Mouse (Mus musculus) left cerebral cortex, adult 11 months (tissue): ENCODE data around the gene Txndc11.
"Not testable (repeated sequence)": the region's sequence is repeated elsewhere in the genome, so short reads cannot be mapped to it uniquely, and the experiment has no call there.

Source experiments
- DNase-seq: peaks from one replicate; pipeline ENCODE4 v3.0.0; 2022; ENCODE audit warnings: low spot score

Txndc11 gene

DNA sequence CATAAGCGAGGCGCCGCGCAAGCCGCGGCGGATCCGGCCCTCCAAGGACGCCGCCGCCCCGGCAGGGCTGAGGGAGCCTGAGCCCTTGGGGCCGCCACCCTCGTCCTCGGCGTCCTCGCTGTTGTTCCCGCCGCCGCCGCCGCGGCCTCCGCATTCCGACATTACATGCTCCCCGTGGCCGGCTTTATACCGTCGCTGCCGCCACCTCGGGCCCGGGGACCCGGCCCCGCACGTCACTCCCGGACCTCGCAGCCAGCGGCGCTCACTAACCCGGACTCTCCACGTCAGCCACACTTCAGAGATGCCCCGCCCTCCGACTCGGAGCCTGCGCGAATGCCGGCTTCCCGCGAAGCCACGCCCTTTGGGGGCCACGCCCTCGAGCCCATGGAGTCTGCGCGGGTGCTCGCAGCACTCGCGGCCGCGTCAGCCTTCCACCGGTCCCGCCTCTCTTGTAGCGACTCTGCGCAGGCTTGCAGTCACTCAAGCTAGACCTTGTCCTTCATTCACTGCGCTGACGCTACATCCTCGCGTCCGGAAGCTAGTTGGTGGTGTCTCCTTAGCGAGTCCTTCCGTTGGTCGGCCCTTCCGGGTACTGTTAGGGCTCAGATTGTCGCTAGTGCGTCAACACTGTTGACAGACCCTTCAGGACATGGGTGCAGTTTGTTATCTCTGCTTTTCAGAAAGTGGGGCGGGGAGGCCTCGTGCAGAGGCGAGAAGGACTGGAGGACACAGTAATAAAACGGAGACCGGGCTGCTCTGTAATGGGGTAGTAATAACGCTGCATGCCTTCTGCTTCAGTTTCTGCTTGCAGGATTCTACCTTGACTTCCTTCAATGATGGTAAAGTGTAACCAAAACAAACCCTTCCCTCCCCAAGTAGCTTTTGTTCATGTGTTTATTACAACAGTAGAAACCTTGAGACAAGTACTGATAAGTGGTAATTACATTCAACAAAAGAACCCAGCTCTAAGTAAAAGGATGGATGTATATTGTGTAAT lies at the start of gene Txndc11:
Gene Txndc11, minus strand, starts transcription at position 303 of the 997 bp plus-strand sequence.
- DNase-seq, result peak; percentile 99

DNA sequence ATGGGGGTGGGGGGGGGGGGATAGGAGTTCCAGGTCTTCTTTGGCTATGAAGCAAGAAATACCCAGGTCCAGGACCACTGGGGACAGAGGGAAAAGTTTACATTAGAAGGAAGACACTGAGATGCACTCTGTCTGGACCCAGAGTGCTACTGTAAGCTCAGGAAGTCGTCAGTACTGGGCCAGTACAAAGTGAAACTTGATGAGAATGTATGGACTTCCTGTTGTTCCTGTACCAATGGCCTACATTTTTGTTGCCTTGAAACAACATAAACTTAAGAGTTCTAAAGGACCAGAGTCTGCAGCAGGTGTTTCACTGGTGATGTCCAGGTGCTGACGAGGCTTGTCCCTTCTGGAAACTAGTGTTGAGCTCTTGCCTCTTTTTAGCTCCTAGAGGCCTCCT lies 43.0 kb upstream of the Txndc11 start:
- DNase-seq, result no peak

DNA sequence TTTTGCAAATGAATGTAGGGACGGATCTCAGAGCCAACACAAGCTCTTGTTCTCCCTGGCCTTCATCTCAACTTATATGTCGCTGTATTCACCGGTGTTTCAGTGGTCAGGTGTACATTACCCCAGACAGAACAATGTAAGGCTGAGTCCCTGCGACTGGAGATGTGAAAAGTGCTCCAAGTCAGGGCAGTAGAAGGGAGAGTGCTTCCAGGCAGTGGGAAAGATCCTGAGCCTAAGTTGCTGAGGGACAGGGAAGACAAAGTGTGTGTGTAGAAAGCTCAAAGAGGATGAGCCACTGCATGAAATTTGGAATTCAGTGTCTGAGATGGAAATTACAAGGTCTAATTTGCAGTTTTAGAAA lies 42.4 kb upstream of the Txndc11 start:
- DNase-seq, result no peak

DNA sequence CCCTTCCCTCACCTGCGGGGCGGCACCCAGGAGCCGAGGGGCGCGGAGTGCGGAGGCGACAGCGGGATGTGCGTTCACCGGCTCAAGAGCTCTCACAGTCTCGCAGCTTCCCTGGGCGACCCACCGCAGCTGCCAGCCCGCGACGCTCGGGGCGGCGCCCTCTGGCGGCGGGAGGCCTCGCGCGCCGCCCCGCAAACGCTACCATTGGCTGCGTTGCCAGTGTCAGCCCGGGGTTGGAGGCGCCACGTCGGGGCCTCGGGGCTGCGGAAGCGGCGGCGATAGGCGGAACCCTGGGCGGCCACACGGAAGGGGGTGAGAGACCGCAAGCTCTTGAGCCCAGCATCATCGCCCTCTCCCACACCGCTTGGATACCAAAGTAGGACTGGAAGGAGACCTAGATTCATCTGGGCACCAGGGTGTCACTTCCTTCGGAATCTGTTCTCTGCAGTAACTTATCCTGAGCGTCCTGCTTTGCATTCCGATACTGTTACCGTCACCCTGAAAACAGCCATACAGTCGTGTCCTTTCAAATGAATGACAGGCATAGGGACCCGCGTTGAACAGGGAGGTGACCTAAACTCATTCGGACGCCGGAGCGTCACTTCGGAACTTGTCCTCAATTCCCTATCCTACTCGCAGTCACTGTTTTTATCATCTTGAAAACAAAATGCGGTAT lies 41.9 kb upstream of the Txndc11 start, which contains the start of gene Zc3h7a:
Gene Zc3h7a, minus strand, starts transcription at position 186 of the 676 bp plus-strand sequence.
- peak; percentile 84 for DNase-seq

DNA sequence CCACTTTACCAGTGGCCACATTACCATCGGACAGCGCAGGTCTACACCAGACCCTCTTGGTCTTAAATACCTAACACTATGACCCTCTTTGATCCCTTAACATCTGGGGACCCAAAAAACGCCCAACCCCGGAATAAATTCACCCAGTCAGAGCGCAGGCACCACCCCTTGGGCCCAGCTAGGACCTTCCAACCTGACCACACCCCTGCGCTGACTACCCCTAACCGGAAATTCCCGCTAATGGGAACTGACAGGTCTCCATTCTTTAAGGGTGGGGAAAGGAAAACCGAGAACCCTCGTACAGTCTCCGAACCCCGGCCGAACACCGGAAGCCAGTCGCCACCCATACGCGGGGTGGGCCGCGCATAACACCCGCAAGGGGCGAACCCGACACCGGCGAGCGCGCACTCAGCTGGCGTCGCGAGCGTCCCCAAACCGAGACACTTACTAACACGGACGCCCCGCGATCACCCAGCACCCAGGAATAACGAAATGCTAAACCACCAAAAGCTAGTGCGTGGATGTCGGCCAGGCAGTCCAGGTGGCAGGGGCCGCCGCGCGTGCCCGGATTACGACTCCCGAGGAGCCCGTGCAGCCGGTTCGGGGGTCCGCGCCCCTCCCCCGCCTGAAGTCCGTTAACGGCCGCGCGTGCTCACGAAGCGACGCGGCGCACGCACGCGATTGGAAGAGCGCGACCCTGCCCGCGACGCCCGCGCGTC lies 41.2 kb upstream of the Txndc11 start:
- DNase-seq, result no peak

DNA sequence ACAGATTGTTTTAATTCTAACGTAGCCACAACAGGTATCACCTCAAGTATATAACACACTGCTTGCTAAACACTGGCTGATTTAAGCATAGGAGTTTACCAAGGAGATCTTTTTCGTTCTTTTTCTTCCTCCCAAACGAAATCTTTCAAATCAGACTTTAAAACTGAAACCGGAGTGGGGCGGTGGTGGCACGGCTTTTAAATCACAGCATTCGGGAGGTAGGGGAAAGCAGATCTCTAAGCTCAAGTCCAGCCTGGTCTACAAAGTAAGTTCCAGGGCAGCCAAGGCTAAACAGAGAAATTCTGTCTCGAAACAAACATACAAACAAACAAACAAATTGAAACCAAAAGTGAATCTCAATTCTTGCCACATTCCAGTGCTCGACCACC lies 40.6 kb upstream of the Txndc11 start:
- DNase-seq, result no peak

DNA sequence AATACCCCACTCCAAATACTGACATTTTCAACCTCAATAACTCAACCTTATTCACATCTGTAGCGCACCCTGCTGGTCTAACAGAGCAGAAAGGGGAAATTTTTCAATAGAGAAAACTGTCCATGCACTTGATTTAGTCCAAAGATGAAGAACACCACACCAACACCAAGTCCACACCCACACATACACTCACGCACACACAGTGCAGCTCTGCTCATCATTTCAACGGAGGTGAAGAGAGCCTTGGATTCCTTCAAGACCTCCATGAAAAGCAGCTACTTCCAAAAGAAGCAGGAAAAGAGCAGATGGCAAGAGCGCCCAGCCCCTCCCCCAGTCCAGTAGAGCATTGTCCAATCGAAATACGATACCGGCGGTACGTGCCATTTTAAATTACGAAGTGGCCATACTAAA lies 40.2 kb upstream of the Txndc11 start:
- DNase-seq, result peak; percentile 31

DNA sequence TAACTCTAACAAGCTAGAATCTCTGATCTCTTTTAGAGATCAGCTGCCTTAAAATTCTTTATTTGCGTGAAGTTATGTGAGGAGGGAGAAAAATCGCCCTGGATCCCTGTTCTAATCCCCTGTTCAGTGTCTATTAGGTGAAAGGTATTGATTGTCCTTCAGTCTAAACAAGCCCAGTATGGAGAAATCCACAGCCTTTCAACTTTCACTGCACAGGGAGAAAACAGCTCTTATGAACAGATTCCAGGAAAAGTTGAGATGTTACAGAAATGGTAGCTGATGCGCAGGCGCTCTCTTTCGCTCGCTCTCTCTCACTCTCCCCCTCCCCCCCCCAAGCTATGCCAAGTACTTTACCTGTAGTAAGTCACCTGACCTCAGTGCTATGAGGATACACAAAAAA lies 37.2 kb upstream of the Txndc11 start:
- no peak for DNase-seq

DNA sequence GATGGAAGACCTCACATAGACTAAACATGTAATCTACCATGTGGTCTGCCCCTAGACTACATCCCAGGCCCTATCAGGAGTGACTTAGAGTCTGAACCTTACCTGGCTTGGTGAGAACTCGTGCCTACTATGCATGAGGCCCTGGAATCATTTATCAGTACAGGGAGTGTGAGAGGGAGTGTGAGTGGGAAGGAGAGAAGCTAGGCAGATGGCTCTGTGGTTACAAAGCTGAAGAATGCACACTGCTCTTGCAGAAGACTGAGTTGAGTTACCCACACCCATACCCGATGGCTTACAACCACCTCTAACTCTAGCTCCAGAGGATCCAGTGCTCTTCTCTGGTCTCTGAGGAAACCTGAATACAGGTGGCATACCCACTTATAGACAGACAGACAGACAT lies 32.0 kb upstream of the Txndc11 start:
- no peak for DNase-seq

DNA sequence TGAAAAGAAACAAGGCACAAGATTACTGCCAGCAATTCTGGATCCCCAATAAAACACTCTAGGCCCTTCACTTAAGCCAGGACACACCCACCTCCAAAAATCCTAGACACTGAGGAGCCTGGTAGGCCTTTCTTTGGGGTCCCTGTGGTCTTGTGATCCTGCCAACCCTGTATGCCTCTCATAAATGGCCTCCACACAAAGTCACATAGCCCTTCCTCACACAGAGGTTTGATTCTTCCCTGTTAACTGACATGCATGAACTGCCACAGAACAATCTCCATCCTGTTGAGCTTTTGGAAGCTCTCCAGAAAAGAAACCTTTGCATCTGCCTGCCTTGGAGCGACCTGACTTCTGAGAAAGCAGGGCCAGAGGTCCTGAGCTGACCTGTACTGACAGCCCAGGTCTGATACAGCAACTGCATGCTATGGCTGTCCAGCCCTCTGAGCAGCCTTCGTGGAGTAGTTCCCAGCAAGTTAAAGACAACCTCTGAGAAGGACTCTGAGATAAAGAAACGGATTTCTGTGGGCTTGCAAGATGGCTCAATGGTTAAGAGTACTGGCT lies 30.3 kb upstream of the Txndc11 start:
- no peak for DNase-seq

DNA sequence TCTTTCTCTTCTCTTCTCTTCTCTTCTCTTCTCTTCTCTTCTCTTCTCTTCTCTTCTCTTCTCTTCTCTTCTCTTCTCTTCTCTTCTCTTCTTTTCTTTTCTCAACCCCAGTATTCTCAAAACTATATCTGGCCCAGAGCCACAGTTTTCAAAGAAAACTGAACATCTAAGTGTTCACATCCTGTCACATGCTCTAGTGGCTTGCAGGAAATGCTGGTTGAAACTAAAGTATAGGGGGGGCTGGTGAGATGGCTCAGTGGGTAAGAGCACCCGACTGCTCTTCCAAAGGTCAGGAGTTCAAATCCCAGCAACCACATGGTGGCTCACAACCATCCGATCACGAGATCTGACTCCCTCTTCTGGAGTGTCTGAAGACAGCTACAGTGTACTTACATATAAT lies 23.3 kb upstream of the Txndc11 start:
- DNase-seq, result not testable (repeated sequence)

DNA sequence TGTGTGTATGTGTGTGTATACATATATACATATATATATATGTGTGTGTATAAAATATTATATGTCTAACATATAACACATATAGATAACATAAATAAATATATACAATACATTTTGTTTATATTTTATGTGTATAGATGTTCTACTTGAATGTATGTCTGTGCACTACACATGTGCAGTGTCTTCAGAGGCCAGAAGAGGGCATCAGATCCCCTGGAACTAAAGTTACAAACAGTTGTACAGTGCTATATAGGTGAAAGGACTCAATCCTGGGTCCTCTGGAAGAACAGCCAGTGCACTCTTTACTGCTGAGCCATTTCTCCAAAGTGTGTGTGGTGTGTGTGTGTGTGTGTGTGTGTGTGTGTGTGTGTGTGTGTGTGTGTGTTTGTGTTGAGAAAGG lies 20.1 kb upstream of the Txndc11 start:
- no peak for DNase-seq

DNA sequence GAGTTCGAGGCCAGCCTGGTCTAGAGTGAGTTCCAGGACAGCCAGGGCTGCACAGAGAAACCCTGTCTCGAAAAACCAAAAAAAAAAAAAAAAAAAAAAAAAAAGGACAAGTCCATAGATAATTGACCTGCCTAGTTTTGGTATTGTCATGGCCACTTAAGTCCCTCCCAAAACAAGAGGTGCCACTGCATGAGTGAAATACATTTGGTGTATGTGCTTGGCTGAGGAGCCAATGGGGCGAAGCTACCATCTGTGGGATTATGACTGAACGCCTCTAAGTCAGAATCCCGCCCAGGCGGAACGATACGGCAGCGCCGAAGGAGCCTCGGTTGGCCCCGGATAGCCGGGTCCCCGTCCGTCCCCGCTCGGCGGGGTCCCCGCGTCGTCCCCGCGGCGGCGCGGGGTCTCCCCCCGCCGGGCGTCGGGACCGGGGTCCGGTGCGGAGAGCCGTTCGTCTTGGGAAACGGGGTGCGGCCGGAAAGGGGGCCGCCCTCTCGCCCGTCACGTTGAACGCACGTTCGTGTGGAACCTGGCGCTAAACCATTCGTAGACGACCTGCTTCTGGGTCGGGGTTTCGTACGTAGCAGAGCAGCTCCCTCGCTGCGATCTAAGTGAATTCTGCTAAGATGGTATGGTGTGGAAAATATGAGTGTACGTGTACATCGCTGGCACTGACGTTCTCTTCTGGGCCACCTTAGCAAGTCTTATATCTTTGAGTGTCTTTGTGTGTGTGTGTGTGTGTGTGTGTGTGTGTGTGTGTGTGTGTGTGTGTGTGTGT lies 9.4 kb upstream of the Txndc11 start:
- peak; percentile 100 for DNase-seq

DNA sequence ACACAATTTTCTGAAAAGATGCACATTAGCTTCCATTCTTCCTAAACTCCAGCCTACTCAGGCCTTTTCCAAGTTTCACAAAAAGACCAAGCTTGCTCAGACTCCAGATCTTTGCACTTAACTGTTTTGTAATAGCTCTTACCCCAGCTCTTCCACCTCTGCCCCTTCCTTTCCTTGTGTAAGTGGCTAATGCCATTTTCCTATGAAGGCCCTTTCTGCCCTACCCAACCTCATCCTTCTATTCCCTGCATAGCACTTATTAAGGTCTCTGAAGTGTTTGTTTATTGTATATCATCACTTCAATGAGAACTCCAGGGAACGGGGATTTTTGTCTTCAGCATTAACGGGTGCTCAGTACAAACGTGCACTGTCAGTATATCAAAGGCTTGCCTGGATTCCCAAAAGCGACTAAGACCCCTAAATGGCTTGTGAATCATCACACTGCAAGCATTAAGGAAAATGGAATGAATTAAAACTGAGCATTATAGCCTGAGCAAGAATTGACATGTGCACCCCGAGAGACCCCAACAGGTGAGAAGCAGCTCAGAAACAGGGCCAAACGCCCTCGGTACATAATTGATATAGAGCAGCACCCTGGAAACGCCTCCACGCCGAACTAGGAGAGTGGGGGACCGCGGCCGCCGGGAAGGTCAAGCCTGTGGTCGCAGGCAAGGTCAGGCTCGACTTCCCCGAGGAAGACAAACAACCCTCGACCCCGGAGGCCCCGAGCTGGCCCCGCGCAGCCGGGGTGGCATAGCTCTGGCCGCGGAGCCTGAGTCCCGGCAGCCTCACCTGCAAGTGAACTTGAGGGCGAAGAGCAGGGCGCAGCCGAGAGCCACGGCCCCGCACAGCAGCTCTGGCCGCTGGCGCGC lies 738 bp downstream of the Txndc11 start:
- no peak for DNase-seq

DNA sequence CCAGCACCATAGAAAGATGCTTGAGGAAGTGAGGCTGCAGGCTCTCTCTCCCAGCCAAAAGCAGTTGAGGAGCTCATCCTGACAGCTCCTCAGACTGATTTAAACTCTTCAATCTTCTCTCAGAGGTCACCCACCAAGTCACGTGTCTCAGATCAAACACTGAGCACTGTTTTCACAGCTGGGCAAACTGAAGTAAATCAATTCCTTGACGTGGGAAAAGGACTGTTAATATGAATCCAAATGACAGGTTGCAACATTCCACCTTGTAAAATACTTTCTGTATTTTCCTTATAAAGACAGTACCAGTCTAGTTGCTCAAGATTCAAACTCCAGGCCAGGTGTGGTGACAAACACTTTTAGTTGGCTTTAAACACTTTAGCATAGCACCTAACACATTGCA lies 1.6 kb downstream of the Txndc11 start:
- no peak for DNase-seq

DNA sequence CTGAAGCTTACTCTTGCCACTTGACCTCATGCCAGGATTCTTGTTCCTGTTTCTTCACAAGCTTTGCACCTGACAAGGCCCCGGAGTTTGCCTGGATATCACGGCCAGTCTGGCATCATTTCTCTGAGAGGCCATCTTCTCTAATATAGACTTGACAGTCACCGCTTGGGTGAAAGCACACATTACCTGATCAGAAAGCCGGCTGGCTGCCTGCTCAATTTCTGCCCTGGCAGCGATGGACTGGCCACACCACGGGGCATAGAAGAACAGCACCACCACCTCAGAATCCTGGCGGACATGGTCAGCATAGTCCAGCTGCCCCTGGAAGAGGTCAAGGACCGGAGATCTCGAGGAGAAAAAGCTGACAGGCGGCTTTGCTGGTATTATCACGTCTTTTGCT lies 6.1 kb downstream of the Txndc11 start:
- DNase-seq, result no peak

DNA sequence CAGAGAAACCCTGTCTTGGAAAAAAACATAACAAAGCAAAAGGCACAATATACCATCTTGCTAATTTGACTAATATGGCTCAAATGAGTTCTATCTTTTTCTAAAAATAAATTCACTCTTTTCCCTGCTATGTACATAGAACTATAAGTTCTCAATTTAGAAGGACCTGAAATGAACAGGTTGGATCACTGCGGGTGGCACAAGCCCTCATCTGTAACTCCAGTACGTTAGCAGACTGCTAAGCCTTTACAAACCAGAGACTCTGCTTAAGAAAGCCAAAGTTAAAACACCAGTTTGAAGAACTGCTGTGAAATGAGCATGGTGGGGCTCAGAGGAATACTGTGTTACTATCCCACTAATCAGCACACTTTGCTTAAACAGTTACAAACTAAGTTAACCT lies 9.1 kb downstream of the Txndc11 start:
- no peak for DNase-seq

DNA sequence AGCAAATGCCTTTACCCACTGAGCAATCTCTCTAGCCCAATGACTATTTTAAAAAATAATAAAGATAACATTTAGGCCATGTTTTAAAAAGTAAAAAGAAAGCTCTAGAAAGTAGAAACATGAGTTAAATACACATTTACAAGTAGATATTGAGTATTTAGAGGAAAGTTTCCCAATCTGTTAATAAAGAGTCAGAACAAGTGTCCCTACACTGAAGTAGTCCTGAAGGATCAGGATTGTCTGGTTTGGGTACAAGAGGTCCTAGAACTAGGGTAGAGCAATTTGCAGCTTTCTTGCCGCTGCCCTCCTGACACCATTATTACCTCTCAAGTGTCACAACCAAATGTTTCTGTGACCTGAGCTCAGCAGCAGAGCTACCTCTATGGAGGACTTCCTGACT lies 10.3 kb downstream of the Txndc11 start:
- DNase-seq, result no peak

DNA sequence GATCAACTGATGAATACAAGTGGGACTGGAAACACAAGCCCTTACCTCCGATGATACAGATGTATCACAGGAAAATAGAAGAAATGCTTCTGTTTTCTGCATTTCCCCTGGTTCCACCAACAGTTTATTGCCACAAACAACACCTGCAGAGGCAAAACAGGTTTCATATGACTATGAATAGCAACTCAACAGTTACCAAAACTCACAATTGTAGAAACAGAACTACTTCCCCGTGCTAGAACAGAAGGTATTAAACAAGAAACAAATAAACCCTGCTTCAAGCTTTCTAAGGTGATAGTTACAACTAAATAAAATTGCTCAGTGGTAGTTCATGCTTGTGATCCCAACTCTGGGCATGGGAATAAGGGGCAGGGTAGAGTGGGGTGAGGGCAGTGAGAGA lies 11.8 kb downstream of the Txndc11 start:
- no peak for DNase-seq

DNA sequence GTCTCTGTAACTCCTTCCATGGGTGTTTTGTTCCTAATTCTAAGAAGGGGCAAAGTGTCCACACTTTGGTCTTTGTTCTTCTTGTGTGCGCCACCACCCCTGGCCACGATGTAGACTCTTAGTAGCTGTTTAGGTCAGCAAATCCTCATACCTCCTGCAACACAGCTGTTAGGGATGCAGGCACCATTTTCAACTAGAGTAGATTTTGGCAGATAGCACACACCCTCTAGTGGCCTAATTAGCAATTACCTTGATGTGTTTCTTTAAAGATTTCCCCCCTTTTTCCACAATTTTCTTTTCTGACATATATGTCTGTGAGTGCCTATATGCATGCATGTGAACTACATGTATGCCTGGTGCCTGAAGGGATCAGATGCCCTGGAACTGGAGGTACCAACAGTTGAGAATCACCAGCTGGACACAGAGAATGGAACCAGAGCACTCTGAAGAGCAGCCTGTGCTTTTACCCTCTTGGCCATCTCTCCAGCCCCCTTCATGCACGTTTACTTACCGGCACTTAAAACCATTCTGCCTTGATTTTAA lies 25.2 kb downstream of the Txndc11 start:
- DNase-seq, result peak; percentile 44
